Mouse (Mus musculus) leukemia stem cell, adult 10-12 weeks (primary cell): ENCODE results near the gene Cry2. TPM values are rescaled to one million over a fixed set of nuclear protein-coding genes. Genes with fewer than 3 reads are reported as not detected.

ENCODE experiments used
- polyA plus RNA-seq: library from polyadenylated mRNA; stranded (reverse); fragments of >175 nt; gene quantifications from 2 replicates; pipeline ENCODE4 v1.2.3, GENCODE M21; 2012; ENCODE audit warnings: low replicate concordance

Cry2 gene
- 6.1 and 7.3 TPM in 2 replicates for polyA plus RNA-seq

DNA sequence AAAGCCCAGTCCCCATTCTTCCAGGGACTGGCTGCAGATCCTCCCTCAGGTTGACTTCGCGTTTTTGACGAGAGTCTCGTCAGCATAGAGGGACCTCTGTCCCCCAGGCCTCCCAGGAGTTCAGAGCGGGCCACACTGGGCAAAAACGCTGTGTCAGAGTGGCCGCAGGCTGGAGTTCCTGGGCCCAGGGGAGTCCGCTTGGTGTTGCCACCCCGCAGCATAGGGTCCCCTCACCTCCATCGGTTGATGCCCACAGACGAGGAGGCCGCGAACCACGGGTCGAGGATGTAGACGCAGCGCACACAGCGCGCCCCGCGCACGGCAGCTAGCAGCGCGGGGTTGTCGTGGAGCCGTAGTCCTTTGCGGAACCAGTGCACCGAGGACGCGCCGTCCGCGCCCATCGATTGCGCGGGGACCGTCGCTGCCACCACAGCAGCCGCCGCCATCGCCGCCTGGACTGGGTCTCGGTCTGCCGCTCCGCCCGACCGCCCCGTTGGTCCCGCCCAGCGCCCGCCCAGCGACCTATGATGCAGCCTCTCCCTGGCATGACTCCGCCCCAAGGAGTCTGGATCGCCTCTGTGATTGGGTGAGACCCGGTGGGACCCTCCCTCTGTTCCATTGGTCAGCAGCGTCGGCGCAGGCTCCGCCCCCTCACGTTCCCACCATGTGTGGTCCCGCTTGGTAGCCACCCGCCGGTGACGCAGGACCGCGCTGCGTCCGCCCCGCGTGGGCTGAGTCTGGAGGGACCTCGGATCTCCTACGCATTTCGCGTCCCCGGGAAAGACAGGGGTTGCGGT, at the start of gene Cry2:
TSS of gene Cry2 (minus strand) at position 466 of the 797 bp plus-strand sequence.

DNA sequence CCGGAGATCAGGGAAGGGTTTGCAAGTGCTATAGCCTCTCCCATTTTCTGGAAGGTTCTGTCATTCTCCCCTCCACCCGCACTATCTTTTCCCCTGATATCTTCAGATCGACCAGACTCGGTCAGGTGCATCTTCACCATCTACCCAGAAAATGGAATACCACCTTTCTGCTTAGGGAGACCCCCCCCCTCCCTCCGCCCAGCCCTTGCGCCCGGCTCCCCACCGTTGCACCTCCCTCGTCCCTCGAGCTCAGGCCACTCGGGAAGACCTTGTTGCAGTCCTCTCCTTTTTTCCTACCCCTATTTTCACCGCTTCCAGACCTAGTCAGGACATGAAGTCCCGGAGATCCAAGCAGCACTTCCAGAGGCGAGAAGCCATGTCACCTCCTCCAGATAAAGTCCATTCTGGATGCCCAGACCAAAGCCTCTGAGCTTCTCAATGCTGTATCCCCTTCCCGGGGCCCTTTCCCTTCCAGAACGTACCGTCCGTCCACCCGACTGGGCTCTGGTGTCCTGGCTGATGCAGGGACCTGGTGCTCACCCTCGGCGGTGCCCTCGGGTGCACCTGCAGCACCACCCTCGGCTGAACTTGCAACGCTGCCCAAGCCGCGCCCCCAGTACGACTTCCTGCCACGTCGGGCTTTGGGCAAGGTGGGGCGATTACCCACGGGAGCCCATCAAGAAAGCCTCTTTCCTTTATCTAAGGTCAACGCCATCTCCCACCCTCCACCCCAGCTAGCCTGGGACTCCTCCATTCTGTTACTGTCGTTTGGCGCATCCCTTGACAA, 26.3 kb upstream of the Cry2 start, which contains the start of gene Slc35c1:
TSS of gene Slc35c1 (minus strand) at position 618 of the 787 bp plus-strand sequence.

DNA sequence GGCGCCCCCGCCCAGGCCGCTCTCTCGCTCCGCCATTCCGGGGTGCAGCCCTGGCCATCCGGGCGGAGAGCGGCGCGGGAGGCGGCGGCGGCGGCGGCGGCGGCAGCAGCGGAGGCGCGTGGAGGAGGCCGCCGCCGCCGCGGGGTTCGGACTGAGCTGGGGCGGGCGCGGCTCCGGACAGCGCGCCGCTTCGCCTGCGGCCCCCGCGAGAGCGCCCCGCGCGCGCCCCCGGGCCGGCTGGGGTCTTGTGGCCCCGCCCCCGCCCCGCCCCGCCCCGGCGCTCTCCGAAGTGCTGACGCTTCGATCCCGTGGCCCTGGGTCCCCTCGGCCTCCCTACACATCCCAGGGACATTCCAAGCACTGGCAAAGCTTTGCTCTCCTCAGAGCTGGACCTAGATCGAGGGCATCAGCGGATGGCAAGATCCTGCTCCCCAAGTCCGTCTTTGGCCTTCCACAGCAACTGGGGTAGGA, 32.7 kb downstream of the Cry2 start, which contains the start of gene Mapk8ip1:
TSS of gene Mapk8ip1 (minus strand) at position 173 of the 471 bp plus-strand sequence.

DNA sequence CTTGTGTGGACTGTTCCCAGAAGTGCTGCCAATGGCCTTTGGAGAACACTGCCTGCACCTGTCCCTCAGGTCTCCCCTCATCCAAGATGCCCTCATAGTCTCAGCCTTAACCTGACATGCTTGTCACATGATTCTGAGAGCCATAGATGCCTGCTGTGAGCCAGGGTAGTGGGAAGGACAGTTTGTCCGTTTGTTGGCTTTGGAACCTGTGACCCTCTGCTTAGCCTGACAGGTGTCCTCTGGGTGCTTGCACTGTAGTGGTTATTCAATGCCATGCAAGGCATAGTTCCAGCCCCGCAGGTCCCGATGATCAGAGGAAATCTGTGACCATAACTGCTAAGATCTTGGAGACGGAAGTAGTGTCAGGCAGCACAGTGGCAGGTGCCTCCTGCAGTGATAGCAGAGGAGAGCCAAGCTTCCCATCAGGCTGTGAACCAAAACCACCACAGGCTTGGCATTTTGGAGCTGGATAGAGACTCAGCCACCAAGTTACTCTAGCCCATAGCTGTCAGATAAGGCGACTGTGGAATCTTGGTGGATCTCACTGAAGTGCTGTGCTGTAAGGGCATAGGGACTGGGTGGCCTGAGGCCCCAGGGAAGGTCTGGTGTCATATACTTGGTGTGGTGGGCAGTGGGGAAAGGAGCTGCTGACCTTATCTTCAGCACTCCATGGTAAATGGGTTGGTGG, 51.8 kb downstream of the Cry2 start, which contains the start of gene 1700029I15Rik:
TSS of gene 1700029I15Rik (plus strand) at position 638 of the 688 bp plus-strand sequence.

DNA sequence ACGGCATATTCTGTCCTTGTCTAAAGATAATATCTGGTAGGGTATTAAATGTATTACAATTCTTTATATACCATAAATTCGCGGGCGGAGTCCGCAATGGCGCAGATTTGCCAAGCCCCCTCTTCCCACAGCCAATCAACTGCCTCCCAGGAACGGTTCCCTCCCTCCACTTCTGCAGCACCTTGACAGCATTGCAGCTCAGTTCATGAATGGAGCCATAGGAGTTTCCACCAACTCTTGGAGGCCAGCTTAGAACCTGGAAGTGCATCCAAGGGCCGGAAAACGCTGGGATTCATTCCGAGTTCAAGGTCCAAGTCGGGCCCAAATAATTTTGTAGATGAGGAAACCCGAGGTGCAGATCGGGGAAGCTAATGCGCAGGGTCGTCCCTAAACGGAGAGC, 59.3 kb downstream of the Cry2 start, which contains the start of the genes Pex16 and Large2:
TSS of gene Pex16 (plus strand) at position 163 of the 400 bp plus-strand sequence.
TSS of gene Large2 (minus strand) at position 356 of the 400 bp plus-strand sequence.

Other genes starting within 250 kb of the Cry2 start
- gene Pex16, start 59.4 kb downstream of the Cry2 start, polyA plus RNA-seq, result 27.7 and 35.9 TPM in 2 replicates
- 0.06 and 0.30 TPM in 2 replicates for gene Large2, start 59.2 kb downstream of the Cry2 start, polyA plus RNA-seq
- 3.8 and 4.1 TPM in 2 replicates for gene 1700029I15Rik, start 51.5 kb downstream of the Cry2 start, polyA plus RNA-seq
- 0.63 and 0.87 TPM in 2 replicates for gene Mapk8ip1, start 32.8 kb downstream of the Cry2 start, polyA plus RNA-seq
- 9.1 and 28.4 TPM in 2 replicates for gene Slc35c1, start 26.5 kb upstream of the Cry2 start, polyA plus RNA-seq
- gene Chst1, start 165.7 kb upstream of the Cry2 start, polyA plus RNA-seq, result 2.7 and 3.7 TPM in 2 replicates